Mouse (Mus musculus) small intestine, adult 2 months (tissue): ENCODE measurements around the gene Rpl23. TPM values are rescaled to one million over a fixed set of nuclear protein-coding genes. Genes with fewer than 3 reads are reported as not detected.

Source experiments
- H3K27ac ChIP-seq: fragments of 200-500 bp; 2 replicates; pipeline ENCODE4 v1.5.1; 2012; ENCODE audit warnings: low read depth, low read length, control low read depth, inconsistent platforms; ENCODE audit not compliant: insufficient read depth
- H3K27me3 ChIP-seq: fragments of 200-500 bp; 2 replicates; pipeline ENCODE4 v1.6.1; 2012; ENCODE audit warnings: mild to moderate bottlenecking, moderate library complexity, low read length, inconsistent platforms; ENCODE audit not compliant: control insufficient read depth, insufficient read depth
- H3K36me3 ChIP-seq: fragments of 200-500 bp; 2 replicates; pipeline ENCODE4 v1.6.1; 2012; ENCODE audit warnings: mild to moderate bottlenecking, low read length, control low read depth, inconsistent platforms; ENCODE audit not compliant: control insufficient read depth, insufficient read depth
- H3K4me1 ChIP-seq: fragments of 200-500 bp; 2 replicates; pipeline ENCODE4 v1.6.1; 2012; ENCODE audit warnings: low read length, inconsistent platforms, mixed read lengths; ENCODE audit not compliant: control insufficient read depth, insufficient read depth, insufficient read length
- H3K4me3 ChIP-seq: fragments of 200-500 bp; 2 replicates; pipeline ENCODE4 v1.5.1; 2012; ENCODE audit warnings: low read depth, mild to moderate bottlenecking, control low read depth, inconsistent platforms, low read length, moderate library complexity
- CTCF ChIP-seq: fragments of 200-500 bp; IDR thresholded peaks from 2 replicates; pipeline ENCODE4 v1.5.1; 2012; ENCODE audit warnings: low read depth, mild to moderate bottlenecking, control low read depth, inconsistent platforms, low read length, moderate library complexity, mixed read lengths; ENCODE audit not compliant: insufficient replicate concordance, insufficient read length; ENCODE audit errors: extremely low read depth
- POLR2A ChIP-seq: fragments of 200-500 bp; IDR thresholded peaks from 2 replicates; pipeline ENCODE4 v1.6.1; 2012; ENCODE audit warnings: low read depth, mild to moderate bottlenecking, control low read depth, inconsistent platforms, low read length, moderate library complexity
- WGBS: fragments of 180-500 bp; shearing (Covaris S2); methylation state at CpG from one replicate; pipeline ENCODE4 v1.1.7; 2018; 5-methylcytosine and 5-hydroxymethylcytosine counted together
- polyA plus RNA-seq: library from polyadenylated mRNA; depleted of rRNA; stranded (reverse); fragments of >200 nt; gene quantifications from 2 replicates; pipeline ENCODE4 v1.2.3, GENCODE M21; 2012

The Rpl23 gene
- polyA plus RNA-seq, 1 experiment = 22.0 TPM

- Histone ChIP-seq H3K36me3 (peaks cover 35% of the 10 kb centered on the region), H3K4me3 (no peak overlapping the region), H3K27me3 (no peaks in the 10 kb centered on the region), H3K4me1 (peaks cover 63% of the 10 kb centered on the region), H3K27ac (peak overlapping the region; percentile 23)
- WGBS = 24% methylated on average over 9 of the region's 9 CpGs
- no peak for TF ChIP-seq POLR2A
- TF ChIP-seq CTCF = no peak
Measured at GRCm38 (mm10) chr11:97804841-97805661, 22.8 kb upstream of the Rpl23 start.

- 55% methylated on average over 5 of the region's 5 CpGs for WGBS
Measured at GRCm38 (mm10) chr11:97803847-97804246, 21.6 kb upstream of the Rpl23 start.

DNA sequence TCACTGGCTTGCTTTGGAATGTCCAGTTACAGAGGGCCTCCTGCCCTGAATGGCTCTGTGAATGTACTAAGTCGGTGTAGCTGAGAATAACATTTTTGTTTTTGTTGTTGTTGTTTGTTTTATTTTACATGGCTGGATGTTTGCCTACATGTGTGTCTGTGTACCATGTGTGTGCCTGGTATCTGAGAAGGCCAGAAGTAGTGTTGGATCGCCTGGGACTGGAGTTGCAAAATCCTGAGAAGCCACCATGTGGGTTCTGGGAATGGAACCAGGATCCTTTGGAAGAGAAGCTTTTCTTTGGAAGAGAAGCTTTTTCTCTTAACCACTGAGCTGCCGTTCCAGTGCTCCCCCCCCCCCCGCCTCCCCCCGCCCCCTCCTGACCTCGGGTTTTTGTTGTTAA is 20.3 kb upstream of the Rpl23 start:
- no peak overlapping the region for H3K4me3 ChIP-seq

More at GRCm38 (mm10) chr11:97803847-97804246, 21.6 kb upstream of the Rpl23 start:
- Histone ChIP-seq H3K4me1 (peaks cover 52% of the 10 kb centered on the region), H3K36me3 (peaks cover 26% of the 10 kb centered on the region), H3K27me3 (no peaks in the 10 kb centered on the region), H3K27ac (peak overlapping the region; percentile 60), H3K4me3 (peak overlapping the region; percentile 18; the same call in 1 of the 2 replicates)
- TF ChIP-seq POLR2A (no peak), CTCF (no peak)

DNA sequence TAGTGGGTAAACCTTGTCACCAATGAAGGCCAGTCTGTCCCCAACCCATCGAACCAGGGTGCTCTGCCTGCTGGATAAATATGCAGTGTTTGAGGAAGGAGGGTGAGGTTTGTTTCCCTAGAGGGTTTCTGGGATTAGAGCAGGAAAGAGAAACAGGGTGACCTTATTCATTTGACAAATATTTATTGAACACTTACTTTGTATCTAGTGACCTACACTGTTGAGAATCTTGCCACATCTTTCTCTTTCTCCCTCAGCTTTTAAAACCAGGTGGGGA is 19.9 kb upstream of the Rpl23 start:
- H3K27ac ChIP-seq = peak overlapping the region; percentile 99
- H3K36me3 ChIP-seq = peaks cover 11% of the 10 kb centered on the region
- no peaks in the 10 kb centered on the region for H3K27me3 ChIP-seq
- WGBS = 10% methylated on average over 1 of the region's 1 CpGs
- no peak for TF ChIP-seq POLR2A
- no peak for TF ChIP-seq CTCF
- peak overlapping the region; percentile 95 for H3K4me3 ChIP-seq
- H3K4me1 ChIP-seq = peaks cover 46% of the 10 kb centered on the region

More for the DNA sequence above, 20.3 kb upstream of the Rpl23 start:
- peaks cover 46% of the 10 kb centered on the region for H3K4me1 ChIP-seq
- no peak for TF ChIP-seq CTCF
- no peak for TF ChIP-seq POLR2A
- peak overlapping the region; percentile 99 for H3K27ac ChIP-seq
- WGBS = 33% methylated on average over 6 of the region's 6 CpGs
- peaks cover 13% of the 10 kb centered on the region for H3K36me3 ChIP-seq
- H3K27me3 ChIP-seq = no peaks in the 10 kb centered on the region

DNA sequence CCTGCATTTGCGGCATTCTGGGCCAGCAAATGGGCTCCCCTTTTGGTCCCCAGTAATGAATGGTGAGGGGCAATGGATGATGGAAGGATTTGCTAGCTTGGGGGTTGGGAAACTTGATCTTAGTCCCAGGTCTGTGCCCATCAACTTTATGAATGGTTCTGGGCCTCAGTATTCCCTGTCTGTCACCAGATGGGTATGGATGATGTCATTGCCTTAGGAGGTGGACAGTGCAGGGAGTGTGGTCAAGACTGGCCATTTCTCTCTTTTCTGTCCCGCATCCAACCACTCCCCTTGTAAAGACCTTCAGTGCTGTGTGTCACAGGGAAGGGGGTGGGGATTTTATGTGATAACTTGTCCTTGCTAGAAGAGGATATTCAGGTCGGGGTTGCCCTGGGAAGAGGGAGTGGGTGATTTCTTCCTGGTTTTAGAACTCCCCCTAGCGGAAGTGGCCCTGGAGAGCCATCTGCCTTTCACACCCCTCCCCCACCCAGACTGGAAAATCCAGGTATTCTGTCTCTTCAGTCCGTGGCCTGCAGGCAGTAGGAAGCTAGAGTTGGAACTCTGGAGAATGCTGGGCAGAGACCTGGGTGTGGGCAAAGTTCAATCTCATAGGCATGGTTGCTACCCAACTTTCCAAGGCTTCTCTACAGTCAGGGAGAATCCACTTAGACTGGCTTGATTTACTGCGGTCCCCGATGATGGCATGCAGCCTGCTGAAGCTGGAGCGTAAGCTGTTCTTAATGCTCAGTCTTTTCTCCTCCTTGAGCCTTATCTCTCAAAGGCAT is 19.4 kb upstream of the Rpl23 start:
- H3K36me3 ChIP-seq = peaks cover 6% of the 10 kb centered on the region; the same call in 1 of the 2 replicates
- peaks cover 42% of the 10 kb centered on the region for H3K4me1 ChIP-seq
- peak overlapping the region; percentile 99 for H3K27ac ChIP-seq
- TF ChIP-seq POLR2A (no peak), CTCF (peak; percentile 67; the same call in 1 of the 2 replicates)
- 15% methylated on average over 8 of the region's 8 CpGs for WGBS
- H3K4me3 ChIP-seq = peak overlapping the region; percentile 95
- no peaks in the 10 kb centered on the region for H3K27me3 ChIP-seq

- Histone ChIP-seq H3K4me3 (peak overlapping the region; percentile 95), H3K27ac (peak overlapping the region; percentile 99), H3K36me3 (peaks cover 5% of the 10 kb centered on the region; the same call in 1 of the 2 replicates), H3K27me3 (no peaks in the 10 kb centered on the region), H3K4me1 (peaks cover 34% of the 10 kb centered on the region)
- TF ChIP-seq POLR2A (no peak), CTCF (no peak)
- WGBS = 1% methylated on average over 17 of the region's 17 CpGs
Measured at GRCm38 (mm10) chr11:97800691-97801408, 18.6 kb upstream of the Rpl23 start.

GRCm38 (mm10) chr11:97799994-97800690 is 17.9 kb upstream of the Rpl23 start:
- Histone ChIP-seq H3K27ac (peak overlapping the region; percentile 99), H3K27me3 (no peaks in the 10 kb centered on the region), H3K36me3 (peaks cover 5% of the 10 kb centered on the region; the same call in 1 of the 2 replicates), H3K4me1 (peaks cover 29% of the 10 kb centered on the region), H3K4me3 (peak overlapping the region; percentile 95)
- 1% methylated on average over 32 of the region's 43 CpGs for WGBS
- TF ChIP-seq CTCF (no peak), POLR2A (peak; percentile 75)
